Mouse (Mus musculus): ENCODE measurements at regions not wholly inside any gene's neighbourhood (a gene's known extent, or its start where the extent isn't known, plus 50 kb on each side); places are given as distances from the start of the nearest gene placed in this dataset.

DNA sequence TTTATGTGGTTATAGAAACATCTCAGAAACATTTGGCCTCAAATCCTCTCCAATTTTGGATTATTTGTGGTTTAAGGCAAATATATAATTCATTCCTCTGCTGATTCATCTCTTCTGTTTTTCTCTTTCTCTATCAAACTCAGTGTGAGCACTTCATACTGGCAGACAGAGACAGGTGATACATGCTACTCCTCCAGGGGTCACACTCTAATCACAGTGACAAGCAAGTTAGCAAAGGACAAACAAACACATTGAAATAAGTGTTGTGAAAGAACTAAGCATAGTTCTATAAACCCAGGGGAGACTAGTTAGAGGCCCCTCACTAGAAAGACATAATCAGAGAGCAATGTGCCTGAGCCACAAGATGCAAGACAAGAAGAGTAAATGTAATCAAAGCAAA, 101.3 kb upstream of the Klf6 start:
- Histone ChIP-seq H3K4me2 (ENCODE audit: low read depth, low read length) (no peak overlapping the region), H3K27me3 (ENCODE audit: control insufficient read depth, insufficient read depth, low read length) (no peaks in the 10 kb centered on the region), H3K36me3 (ENCODE audit: control insufficient read depth, insufficient read depth, low read length) (no peaks in the 10 kb centered on the region), H3K9ac (ENCODE audit: low read length) (no peak overlapping the region), H3K9me3 (replicated peaks; ENCODE audit: control insufficient read depth, low read length) (no peaks in the 10 kb centered on the region), H3K4me1 (ENCODE audit: control insufficient read depth, insufficient read depth, low read length) (no peaks in the 10 kb centered on the region), H3K4me3 (replicated peaks; ENCODE audit: low read length) (no peak overlapping the region), H3K27ac (ENCODE audit: low read length) (no peak overlapping the region)
- no peak for ATAC-seq (ENCODE audit: insufficient read depth, low FRiP score)

DNA sequence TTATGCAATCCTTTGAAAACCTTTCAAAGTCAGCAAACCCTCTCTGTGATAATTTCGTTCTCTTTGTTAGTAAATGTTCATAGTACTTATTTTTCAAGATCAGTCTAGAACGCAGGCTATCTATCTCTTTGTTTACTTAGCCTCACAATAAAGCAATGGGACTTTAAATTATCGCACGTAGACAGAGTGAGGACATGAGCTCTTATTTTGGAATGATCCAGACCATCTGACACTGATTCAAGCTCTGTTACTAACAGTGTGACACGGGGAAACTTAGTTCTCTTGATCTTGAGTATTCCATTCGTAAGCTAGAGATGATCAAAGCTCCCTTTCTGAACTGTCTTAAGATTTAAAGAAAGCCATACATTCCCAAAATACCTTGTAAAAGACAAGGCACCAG, 94.9 kb upstream of the Klf6 start:
- Histone ChIP-seq H3K9me3 (replicated peaks; ENCODE audit: control insufficient read depth, low read length) (no peaks in the 10 kb centered on the region), H3K9ac (ENCODE audit: low read length) (no peak overlapping the region), H3K27ac (ENCODE audit: low read length) (no peak overlapping the region), H3K27me3 (ENCODE audit: control insufficient read depth, insufficient read depth, low read length) (no peaks in the 10 kb centered on the region), H3K4me1 (ENCODE audit: control insufficient read depth, insufficient read depth, low read length) (no peaks in the 10 kb centered on the region), H3K4me3 (replicated peaks; ENCODE audit: low read length) (no peak overlapping the region), H3K36me3 (ENCODE audit: control insufficient read depth, insufficient read depth, low read length) (no peaks in the 10 kb centered on the region), H3K4me2 (ENCODE audit: low read depth, low read length) (no peak overlapping the region)
- WGBS, result 63% methylated on average over 6 of the region's 6 CpGs
- ATAC-seq (ENCODE audit: insufficient read depth, low FRiP score), result no peak

DNA sequence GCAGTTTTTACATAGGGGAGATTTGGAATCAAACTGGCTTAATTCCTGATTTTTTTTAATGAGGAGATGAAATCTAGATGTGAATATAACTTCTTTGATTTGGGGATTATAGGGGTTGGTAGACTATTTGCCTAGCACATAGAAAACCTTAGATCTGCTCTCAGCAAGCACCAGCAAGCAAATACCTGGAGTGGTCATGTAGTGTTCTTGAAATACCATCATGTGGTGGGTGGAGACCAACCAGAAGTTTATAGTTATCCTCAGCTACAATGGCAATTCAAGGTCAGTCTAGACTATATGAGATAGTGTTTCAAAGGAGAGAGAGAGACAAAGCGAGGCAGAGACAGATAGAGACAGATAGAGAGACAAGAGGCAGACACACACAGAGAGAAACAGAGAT, 94.1 kb upstream of the Klf6 start:
- Histone ChIP-seq H3K4me3 (replicated peaks; ENCODE audit: low read length) (no peak overlapping the region), H3K4me1 (ENCODE audit: control insufficient read depth, insufficient read depth, low read length) (no peaks in the 10 kb centered on the region), H3K36me3 (ENCODE audit: control insufficient read depth, insufficient read depth, low read length) (no peaks in the 10 kb centered on the region), H3K27me3 (ENCODE audit: control insufficient read depth, insufficient read depth, low read length) (no peaks in the 10 kb centered on the region), H3K27ac (ENCODE audit: low read length) (no peak overlapping the region), H3K9ac (ENCODE audit: low read length) (no peak overlapping the region), H3K9me3 (replicated peaks; ENCODE audit: control insufficient read depth, low read length) (no peaks in the 10 kb centered on the region), H3K4me2 (ENCODE audit: low read depth, low read length) (no peak overlapping the region)
- no peak for ATAC-seq (ENCODE audit: insufficient read depth, low FRiP score)
- WGBS, result 97% methylated on average over 1 of the region's 1 CpGs

DNA sequence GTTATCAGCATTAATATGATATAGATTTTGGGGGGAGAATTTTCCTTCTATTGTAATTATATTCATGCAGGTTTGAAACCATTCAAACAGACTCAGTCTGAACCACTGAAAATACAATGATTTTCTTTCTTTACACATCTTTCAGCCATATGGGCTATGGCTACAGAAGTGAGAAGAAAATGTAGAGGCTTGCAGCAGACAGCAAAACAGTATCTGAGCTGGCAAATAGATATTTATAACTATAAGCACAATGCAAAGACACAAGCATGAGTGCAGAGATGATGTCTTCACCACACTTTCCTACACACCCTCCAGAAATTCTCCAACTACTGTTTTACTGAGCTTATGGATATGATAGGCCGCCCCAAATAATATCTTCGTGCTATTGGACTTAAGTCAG, 92.6 kb upstream of the Klf6 start:
- no peak overlapping the region for H3K4me3 ChIP-seq (replicated peaks; ENCODE audit: low read length)
- WGBS, result 98% methylated on average over 2 of the region's 2 CpGs
- H3K4me2 ChIP-seq (ENCODE audit: low read depth, low read length), result no peak overlapping the region
- H3K9me3 ChIP-seq (replicated peaks; ENCODE audit: control insufficient read depth, low read length), result no peaks in the 10 kb centered on the region
- H3K27ac ChIP-seq (ENCODE audit: low read length), result peak overlapping the region; percentile 70; the same call in 1 of the 2 replicates
- no peaks in the 10 kb centered on the region for H3K36me3 ChIP-seq (ENCODE audit: control insufficient read depth, insufficient read depth, low read length)
- H3K9ac ChIP-seq (ENCODE audit: low read length), result no peak overlapping the region
- no peaks in the 10 kb centered on the region for H3K4me1 ChIP-seq (ENCODE audit: control insufficient read depth, insufficient read depth, low read length)
- no peaks in the 10 kb centered on the region for H3K27me3 ChIP-seq (ENCODE audit: control insufficient read depth, insufficient read depth, low read length)
- no peak for ATAC-seq (ENCODE audit: insufficient read depth, low FRiP score)

DNA sequence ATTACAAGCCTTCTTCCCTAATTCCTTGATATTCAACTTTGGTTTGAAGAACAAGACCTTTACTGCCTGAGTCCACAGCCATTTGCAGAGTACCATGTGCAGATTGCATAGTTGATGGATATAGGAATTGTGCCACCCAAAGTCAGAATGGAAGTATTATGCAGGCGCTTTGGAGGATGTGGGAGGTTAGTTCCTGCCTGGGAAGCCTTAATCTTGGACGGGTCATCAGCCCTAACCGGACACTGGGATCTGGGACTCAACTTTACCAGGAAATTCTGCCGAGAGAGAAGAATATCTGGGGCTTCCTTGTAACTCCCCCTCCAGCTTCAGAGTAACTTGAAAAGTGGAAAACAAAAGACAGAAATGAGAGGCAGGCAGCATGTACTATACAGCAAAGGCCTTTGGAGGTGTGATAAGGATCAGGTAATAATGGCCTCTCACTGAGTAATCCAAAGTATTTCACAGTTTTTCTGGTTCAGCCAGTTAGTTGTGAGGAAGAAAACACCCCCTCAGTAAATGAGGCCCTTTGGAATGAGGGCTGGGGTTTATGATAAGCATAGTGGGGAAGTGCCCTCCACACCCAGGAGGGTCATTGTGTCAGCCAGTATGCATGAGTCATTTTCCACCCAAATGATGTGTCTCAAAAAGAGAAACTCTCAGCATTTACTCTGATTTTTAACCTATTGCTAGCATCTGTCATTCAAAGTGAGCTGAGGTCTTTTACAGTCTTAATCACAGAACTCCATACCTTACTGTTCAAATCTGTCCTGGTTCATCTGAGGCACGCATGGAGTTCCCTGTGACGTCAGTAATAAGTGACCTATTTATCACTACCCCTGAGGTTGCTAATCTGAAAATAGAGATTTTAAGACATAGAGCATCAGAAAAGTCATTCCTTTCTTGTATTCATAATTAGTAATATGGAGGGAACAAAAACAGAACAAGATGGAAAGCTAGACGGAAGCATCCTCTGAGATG, 91.7 kb upstream of the Klf6 start:
- no peak overlapping the region for H3K4me3 ChIP-seq (replicated peaks; ENCODE audit: low read length)
- no peaks in the 10 kb centered on the region for H3K36me3 ChIP-seq (ENCODE audit: control insufficient read depth, insufficient read depth, low read length)
- H3K27ac ChIP-seq (ENCODE audit: low read length), result peak overlapping the region; percentile 70
- no peaks in the 10 kb centered on the region for H3K9me3 ChIP-seq (replicated peaks; ENCODE audit: control insufficient read depth, low read length)
- 64% methylated on average over 7 of the region's 7 CpGs for WGBS
- no peak overlapping the region for H3K9ac ChIP-seq (ENCODE audit: low read length)
- no peaks in the 10 kb centered on the region for H3K4me1 ChIP-seq (ENCODE audit: control insufficient read depth, insufficient read depth, low read length)
- ATAC-seq (ENCODE audit: insufficient read depth, low FRiP score), result peak; percentile 92
- H3K4me2 ChIP-seq (ENCODE audit: low read depth, low read length), result no peak overlapping the region
- H3K27me3 ChIP-seq (ENCODE audit: control insufficient read depth, insufficient read depth, low read length), result no peaks in the 10 kb centered on the region

DNA sequence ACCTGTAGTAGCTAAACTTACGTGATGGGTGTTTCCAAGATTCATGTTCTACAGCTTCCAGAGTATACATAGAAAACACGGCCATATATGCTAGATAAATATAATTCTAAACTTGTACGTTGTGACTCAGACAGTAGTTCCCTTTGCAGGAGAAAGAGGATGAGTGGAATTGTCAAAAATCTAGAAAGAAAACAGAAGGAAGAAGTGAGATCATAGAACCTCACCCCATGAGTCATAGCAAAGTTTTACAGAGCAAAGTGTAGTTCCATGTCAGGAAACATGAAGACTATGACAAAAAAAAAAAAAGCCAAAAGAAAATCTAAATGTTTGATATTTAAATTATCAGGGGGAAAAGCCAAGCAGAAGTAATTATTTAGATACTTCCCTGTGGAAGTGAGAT, 87.5 kb upstream of the Klf6 start:
- Histone ChIP-seq H3K9me3 (replicated peaks; ENCODE audit: control insufficient read depth, low read length) (no peaks in the 10 kb centered on the region), H3K4me3 (replicated peaks; ENCODE audit: low read length) (no peak overlapping the region), H3K27me3 (ENCODE audit: control insufficient read depth, insufficient read depth, low read length) (no peaks in the 10 kb centered on the region), H3K27ac (ENCODE audit: low read length) (no peak overlapping the region), H3K4me2 (ENCODE audit: low read depth, low read length) (no peak overlapping the region), H3K9ac (ENCODE audit: low read length) (no peak overlapping the region), H3K4me1 (ENCODE audit: control insufficient read depth, insufficient read depth, low read length) (no peaks in the 10 kb centered on the region), H3K36me3 (ENCODE audit: control insufficient read depth, insufficient read depth, low read length) (no peaks in the 10 kb centered on the region)
- WGBS, result 75% methylated on average over 3 of the region's 3 CpGs
- ATAC-seq (ENCODE audit: insufficient read depth, low FRiP score), result no peak

DNA sequence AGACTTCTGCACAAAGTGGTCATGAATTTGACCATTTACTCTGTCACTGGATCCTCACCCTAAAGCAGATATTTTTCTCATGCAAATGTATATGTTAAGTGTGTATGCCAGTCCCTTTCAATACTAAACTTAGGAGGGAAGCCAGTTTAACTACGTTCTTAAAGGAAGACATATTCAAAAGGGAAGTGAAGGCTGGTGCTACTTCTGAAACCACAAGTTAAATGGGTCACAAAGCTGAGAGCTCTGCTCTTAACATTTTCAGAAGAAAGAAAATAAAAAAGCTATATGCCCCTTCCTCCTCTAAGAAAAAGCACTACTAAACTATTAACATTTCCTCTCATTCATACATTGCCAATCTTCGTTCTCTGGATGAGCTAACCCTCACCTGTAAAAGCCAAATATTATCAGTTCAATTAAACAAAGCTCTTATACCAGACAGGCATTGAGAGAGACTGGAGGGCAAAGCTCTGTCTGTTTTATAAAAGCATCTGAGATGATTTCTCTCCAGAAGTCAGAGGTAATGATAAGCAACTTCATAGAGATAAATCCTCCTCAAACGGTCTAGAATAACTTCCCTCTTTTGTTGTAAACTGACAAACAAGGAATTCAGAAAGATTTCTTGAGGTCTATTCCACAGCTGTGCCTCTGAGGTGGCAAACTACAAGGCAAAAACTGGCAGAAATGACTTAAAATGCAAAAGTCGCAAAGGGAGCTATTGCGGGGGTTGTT, 82.7 kb upstream of the Klf6 start:
- Histone ChIP-seq H3K9me3 (replicated peaks; ENCODE audit: control insufficient read depth, low read length) (no peaks in the 10 kb centered on the region), H3K4me1 (ENCODE audit: control insufficient read depth, insufficient read depth, low read length) (no peaks in the 10 kb centered on the region), H3K4me2 (ENCODE audit: low read depth, low read length) (no peak overlapping the region), H3K4me3 (replicated peaks; ENCODE audit: low read length) (no peak overlapping the region), H3K9ac (ENCODE audit: low read length) (no peak overlapping the region), H3K27me3 (ENCODE audit: control insufficient read depth, insufficient read depth, low read length) (no peaks in the 10 kb centered on the region), H3K36me3 (ENCODE audit: control insufficient read depth, insufficient read depth, low read length) (no peaks in the 10 kb centered on the region), H3K27ac (ENCODE audit: low read length) (no peak overlapping the region)
- no peak for ATAC-seq (ENCODE audit: insufficient read depth, low FRiP score)
- 56% methylated on average over 5 of the region's 5 CpGs for WGBS

DNA sequence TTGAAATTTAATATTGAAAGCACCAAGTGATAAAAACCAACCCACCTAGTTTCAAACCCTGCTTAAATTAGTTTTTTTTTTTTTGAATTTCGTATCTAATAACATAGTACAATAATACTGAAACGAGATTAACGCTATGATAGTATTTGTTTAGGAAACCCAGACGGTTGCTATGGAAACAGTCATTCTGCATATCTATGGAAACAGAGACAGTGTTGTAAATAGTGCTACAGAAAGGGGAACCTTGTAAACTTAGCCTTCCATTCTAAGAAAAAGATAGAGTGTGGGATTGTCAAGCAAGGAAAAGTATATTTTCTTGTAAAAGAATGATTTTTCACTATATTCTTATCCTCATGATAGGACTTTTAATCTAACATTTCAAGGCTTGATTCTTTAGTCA, 81.9 kb upstream of the Klf6 start:
- ATAC-seq (ENCODE audit: insufficient read depth, low FRiP score), result no peak
- Histone ChIP-seq H3K27me3 (ENCODE audit: control insufficient read depth, insufficient read depth, low read length) (no peaks in the 10 kb centered on the region), H3K4me3 (replicated peaks; ENCODE audit: low read length) (no peak overlapping the region), H3K27ac (ENCODE audit: low read length) (no peak overlapping the region), H3K4me2 (ENCODE audit: low read depth, low read length) (no peak overlapping the region), H3K9ac (ENCODE audit: low read length) (no peak overlapping the region), H3K36me3 (ENCODE audit: control insufficient read depth, insufficient read depth, low read length) (no peaks in the 10 kb centered on the region), H3K4me1 (ENCODE audit: control insufficient read depth, insufficient read depth, low read length) (no peaks in the 10 kb centered on the region), H3K9me3 (replicated peaks; ENCODE audit: control insufficient read depth, low read length) (no peaks in the 10 kb centered on the region)
- 36% methylated on average over 4 of the region's 4 CpGs for WGBS

DNA sequence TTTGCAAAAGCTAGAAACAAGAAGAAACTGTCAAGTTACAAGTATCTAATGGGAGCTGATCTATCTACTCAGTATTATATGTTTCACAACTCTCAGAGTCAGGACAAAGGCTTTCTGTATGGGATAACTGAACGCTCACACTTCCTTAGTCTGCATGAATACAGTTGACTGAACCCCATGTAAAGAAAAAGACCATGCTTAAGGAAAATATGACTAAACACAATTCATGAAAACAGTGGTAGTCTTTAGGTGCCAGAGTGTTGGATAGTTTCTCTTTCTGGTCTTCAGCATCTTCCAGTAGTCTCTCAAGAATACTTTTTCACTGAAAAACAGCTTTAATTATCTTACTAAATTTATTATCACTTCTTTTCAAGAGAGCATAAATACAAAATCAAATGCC, 78.7 kb upstream of the Klf6 start:
- H3K4me3 ChIP-seq (replicated peaks; ENCODE audit: low read length), result no peak overlapping the region
- no peak for ATAC-seq (ENCODE audit: insufficient read depth, low FRiP score)
- 80% methylated on average over 1 of the region's 1 CpGs for WGBS

More for the DNA sequence above, 78.7 kb upstream of the Klf6 start:
- no peaks in the 10 kb centered on the region for H3K27me3 ChIP-seq (ENCODE audit: control insufficient read depth, insufficient read depth, low read length)
- H3K4me2 ChIP-seq (ENCODE audit: low read depth, low read length), result no peak overlapping the region
- H3K4me1 ChIP-seq (ENCODE audit: control insufficient read depth, insufficient read depth, low read length), result no peaks in the 10 kb centered on the region
- H3K36me3 ChIP-seq (ENCODE audit: control insufficient read depth, insufficient read depth, low read length), result no peaks in the 10 kb centered on the region
- no peak overlapping the region for H3K9ac ChIP-seq (ENCODE audit: low read length)
- no peaks in the 10 kb centered on the region for H3K9me3 ChIP-seq (replicated peaks; ENCODE audit: control insufficient read depth, low read length)
- H3K27ac ChIP-seq (ENCODE audit: low read length), result no peak overlapping the region
